Mouse (Mus musculus) MEL (cell line): ENCODE data around the gene Gamt. TPM values are rescaled to one million over a fixed set of nuclear protein-coding genes. Genes with fewer than 3 reads are reported as not detected.

Experiments
- DNase-seq: peaks from one replicate; pipeline ENCODE4 v3.0.0; 2011; ENCODE audit warnings: low read depth, low spot score
- H3K27ac ChIP-seq: 2 replicates; pipeline ENCODE4 v1.5.1; 2012; ENCODE audit warnings: low read depth, mild to moderate bottlenecking, control low read depth, low read length, moderate library complexity; ENCODE audit not compliant: control insufficient read depth
- H3K27me3 ChIP-seq, 2 experiments: fragments of 150-350 bp in 1 of 2; sonication (generic) in 1 of 2; 2 replicates each; pipeline ENCODE4 v1.6.1; 2012; ENCODE audit warnings: low read length in 2 of 2, mild to moderate bottlenecking in 2 of 2, improper control_type of control experiment in 1 of 2, moderate library complexity in 1 of 2; ENCODE audit not compliant: insufficient read depth in 2 of 2, control insufficient read depth in 1 of 2
- H3K36me3 ChIP-seq, 2 experiments: 2 replicates each; pipeline ENCODE4 v1.6.1; 2012 to 2014; ENCODE audit warnings: low read length in 2 of 2, improper control_type of control experiment in 1 of 2, inconsistent platforms in 1 of 2, mild to moderate bottlenecking in 1 of 2; ENCODE audit not compliant: insufficient read depth in 2 of 2, control insufficient read depth in 1 of 2
- H3K4me1 ChIP-seq, 2 experiments: fragments of 150-350 bp in 1 of 2; sonication (generic) in 1 of 2; 2 replicates each; pipeline ENCODE4 v1.6.1; 2012; ENCODE audit warnings: low read length in 2 of 2, improper control_type of control experiment in 1 of 2, mild to moderate bottlenecking in 1 of 2; ENCODE audit not compliant: insufficient read depth in 2 of 2, control insufficient read depth in 1 of 2
- H3K4me3 ChIP-seq, 2 experiments: fragments of 150-350 bp in 1 of 2; sonication (generic) in 1 of 2; 2 replicates each; pipeline ENCODE4 v1.5.1; 2012; ENCODE audit warnings: low read depth in 2 of 2, low read length in 2 of 2, mild to moderate bottlenecking in 2 of 2, moderate library complexity in 2 of 2, control low read depth in 1 of 2, improper control_type of control experiment in 1 of 2; ENCODE audit not compliant: control insufficient read depth in 1 of 2, insufficient read depth in 1 of 2
- H3K79me2 ChIP-seq: 2 replicates; pipeline ENCODE4 v1.6.1; 2012; ENCODE audit warnings: mild to moderate bottlenecking, low read length, moderate library complexity; ENCODE audit not compliant: control insufficient read depth, poor library complexity, insufficient read depth
- H3K9ac ChIP-seq: 2 replicates; pipeline ENCODE4 v1.6.1; 2012; ENCODE audit warnings: low read depth, mild to moderate bottlenecking, control low read depth, low read length, moderate library complexity; ENCODE audit not compliant: control insufficient read depth, poor library complexity, severe bottlenecking
- H3K9me3 ChIP-seq: fragments of 150-350 bp; sonication (generic); replicated peaks from 2 replicates; pipeline ENCODE4 v1.6.1; 2012; ENCODE audit warnings: mild to moderate bottlenecking, low read length, improper control_type of control experiment, moderate library complexity; ENCODE audit not compliant: insufficient read depth
- CTCF ChIP-seq, 3 experiments: IDR thresholded peaks in 2 of 3; conservative IDR thresholded peaks in 1 of 3; 2 replicates each; pipeline ENCODE4 v1.5.1; 2011 to 2012; ENCODE audit warnings: low read length in 3 of 3, low read depth in 2 of 3, mild to moderate bottlenecking in 2 of 3, improper control_type of control experiment in 1 of 3, inconsistent platforms in 1 of 3, mixed read lengths in 1 of 3, moderate library complexity in 1 of 3; ENCODE audit not compliant: control insufficient read depth in 1 of 3, insufficient read depth in 1 of 3, poor library complexity in 1 of 3, severe bottlenecking in 1 of 3
- EP300 ChIP-seq, 2 experiments: IDR thresholded peaks; 2 replicates each; pipeline ENCODE4 v1.6.1; 2011; ENCODE audit warnings: improper control_type of control experiment in 2 of 2, low read length in 2 of 2, low read depth in 1 of 2, mild to moderate bottlenecking in 1 of 2
- ETS1 ChIP-seq: IDR thresholded peaks from 2 replicates; pipeline ENCODE4 v1.6.1; 2012; ENCODE audit warnings: low read depth, mild to moderate bottlenecking, inconsistent platforms, low read length, improper control_type of control experiment, moderate library complexity
- GABPA ChIP-seq: IDR thresholded peaks from 2 replicates; pipeline ENCODE4 v1.6.1; 2012; ENCODE audit warnings: low read depth, mild to moderate bottlenecking, inconsistent platforms, low read length, improper control_type of control experiment, moderate library complexity
- GATA1 ChIP-seq: IDR thresholded peaks from 2 replicates; pipeline ENCODE4 v1.6.1; 2011; ENCODE audit warnings: low read depth, low read length, improper control_type of control experiment
- HCFC1 ChIP-seq: IDR thresholded peaks from 2 replicates; pipeline ENCODE4 v1.6.1; 2012; ENCODE audit warnings: low read depth, mild to moderate bottlenecking, inconsistent platforms, low read length, improper control_type of control experiment, moderate library complexity
- MAFK ChIP-seq: IDR thresholded peaks from 2 replicates; pipeline ENCODE4 v1.6.1; 2011; ENCODE audit warnings: low read depth, mild to moderate bottlenecking, low read length, improper control_type of control experiment, borderline replicate concordance
- MAZ ChIP-seq: IDR thresholded peaks from 2 replicates; pipeline ENCODE4 v1.6.1; 2012; ENCODE audit warnings: low read depth, mild to moderate bottlenecking, inconsistent platforms, low read length, improper control_type of control experiment
- MYC ChIP-seq: IDR thresholded peaks from 2 replicates; pipeline ENCODE4 v1.6.1; 2011; ENCODE audit warnings: low read depth, mild to moderate bottlenecking, low read length, improper control_type of control experiment, moderate library complexity
- NRF1 ChIP-seq: IDR thresholded peaks from 2 replicates; pipeline ENCODE4 v1.6.1; 2014; ENCODE audit warnings: low read depth, mild to moderate bottlenecking, inconsistent platforms, low read length, improper control_type of control experiment, moderate library complexity; ENCODE audit not compliant: poor library complexity, insufficient read depth, severe bottlenecking
- POLR2A ChIP-seq, 2 experiments: IDR thresholded peaks; 2 replicates each; pipeline ENCODE4 v1.6.1; 2011 to 2012; ENCODE audit warnings: low read length in 2 of 2, mild to moderate bottlenecking in 2 of 2, control low read depth in 1 of 2, improper control_type of control experiment in 1 of 2, low read depth in 1 of 2, moderate library complexity in 1 of 2; ENCODE audit not compliant: control insufficient read depth in 1 of 2, insufficient read depth in 1 of 2, poor library complexity in 1 of 2
- POLR2AphosphoS5 ChIP-seq: IDR thresholded peaks from 2 replicates; pipeline ENCODE4 v1.6.1; 2012; ENCODE audit warnings: low read depth, borderline replicate concordance, mild to moderate bottlenecking, inconsistent platforms, low read length, moderate library complexity, mixed read lengths
- RAD21 ChIP-seq: IDR thresholded peaks from 2 replicates; pipeline ENCODE4 v1.6.1; 2011; ENCODE audit warnings: mild to moderate bottlenecking, low read depth, low read length, improper control_type of control experiment
- RCOR1 ChIP-seq: IDR thresholded peaks from 2 replicates; pipeline ENCODE4 v1.6.1; 2012; ENCODE audit warnings: low read depth, mild to moderate bottlenecking, inconsistent platforms, low read length, improper control_type of control experiment
- SIN3A ChIP-seq: IDR thresholded peaks from 2 replicates; pipeline ENCODE4 v1.6.1; 2012; ENCODE audit warnings: low read length, improper control_type of control experiment, inconsistent platforms
- SMC3 ChIP-seq: IDR thresholded peaks from 2 replicates; pipeline ENCODE4 v1.6.1; 2011; ENCODE audit warnings: low read depth, low read length, improper control_type of control experiment
- UBTF ChIP-seq: IDR thresholded peaks from 2 replicates; pipeline ENCODE4 v1.6.1; 2012; ENCODE audit warnings: low read depth, mild to moderate bottlenecking, inconsistent platforms, low read length, improper control_type of control experiment, moderate library complexity, borderline replicate concordance; ENCODE audit not compliant: insufficient read depth
- ZC3H11A ChIP-seq: IDR thresholded peaks from 2 replicates; pipeline ENCODE4 v1.6.1; 2012; ENCODE audit warnings: low read depth, mild to moderate bottlenecking, inconsistent platforms, low read length, improper control_type of control experiment
- polyA plus RNA-seq, 2 experiments: library from polyadenylated mRNA; stranded (reverse) in 1 of 2; unstranded in 1 of 2; fragments of >175 nt in 1 of 2; fragments of >200 nt in 1 of 2; gene quantifications; 2 replicates each; pipeline versions ENCODE4 v1.2.1 to v1.2.4; 2012; ENCODE audit warnings: low replicate concordance in 2 of 2, low read depth in 1 of 2; ENCODE audit not compliant: insufficient read length in 2 of 2, insufficient read depth in 1 of 2, missing spikeins in 1 of 2
- total RNA-seq: library from RNA; depleted of rRNA; stranded (reverse); fragments of 300-350 nt; gene quantifications from 2 replicates; pipeline ENCODE4 v1.2.3, GENCODE M21; 2012

Gamt gene
- total and polyA plus RNA-seq, 3 experiments = 6.0 to 8.4 TPM; not detected in 1

DNA sequence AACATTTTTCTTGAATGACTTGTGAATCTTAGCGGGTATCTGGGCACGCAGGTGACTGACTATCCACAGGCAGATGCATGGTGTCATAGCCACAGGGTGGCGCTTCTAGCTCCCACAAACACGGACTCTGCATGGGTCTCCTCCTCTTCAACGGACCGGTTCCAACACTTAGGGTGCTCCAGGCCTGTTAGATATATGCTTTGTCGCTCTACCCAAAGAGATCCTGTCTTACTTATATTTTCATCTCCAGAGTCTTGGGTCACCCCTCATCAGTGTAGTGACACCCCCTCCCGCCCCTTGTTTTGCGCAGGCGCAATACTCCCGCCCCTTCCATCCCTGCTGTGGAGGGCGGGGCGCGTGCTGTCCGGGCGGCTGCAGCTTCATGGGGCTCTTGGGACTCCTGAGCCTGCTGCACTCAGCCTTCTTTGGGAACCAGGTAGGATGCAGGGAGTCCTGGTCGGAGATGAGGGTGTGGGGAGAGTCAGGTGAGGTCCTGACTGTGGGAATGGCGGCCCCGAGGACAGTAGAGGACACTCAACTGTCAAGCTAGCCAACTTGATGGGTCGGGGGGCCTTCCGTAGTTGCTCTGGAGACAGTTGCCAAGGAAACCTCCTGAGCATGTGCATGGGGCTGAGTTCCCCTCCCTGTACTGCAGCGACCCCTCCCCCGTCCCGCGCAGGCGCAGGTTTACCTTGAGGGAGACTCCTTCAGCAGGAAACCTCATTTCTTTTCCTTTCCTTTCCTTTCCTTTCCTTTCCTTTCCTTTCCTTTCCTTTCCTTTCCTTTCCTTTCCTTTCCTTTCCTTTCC lies 35.0 kb upstream of the Gamt start, which contains the start of gene Apc2:
Gene Apc2 (plus strand): TSS at position 360 of the 808 bp plus-strand sequence.
- Histone ChIP-seq H3K27ac (0 out of 2 replicates have a peak within 1 kb of the TSS, but pooled peaks have one; percentile 1), H3K36me3 (peaks cover 6 to 9% of the 10 kb centered on the region in 2 experiments; a peak in 3 of 4 replicates), H3K4me1 (peaks cover 0 to 23% of the 10 kb centered on the region in 2 experiments; a peak in 2 of 4 replicates), H3K4me3 (no peak within 1 kb of the TSS; a peak in 1 of 4 replicates), H3K9me3 (no peaks in the 10 kb centered on the region), H3K79me2 (peaks cover 19% of the 10 kb centered on the region), H3K27me3 (no peaks in the 10 kb centered on the region), H3K9ac (peak within 1 kb of the TSS; percentile 98; the same call in 1 of the 2 replicates)
- TF ChIP-seq RCOR1 = no peak
- TF ChIP-seq NRF1 = peak; percentile 53; the same call in 1 of the 2 replicates
- no peak for TF ChIP-seq GABPA
- no peak for TF ChIP-seq POLR2AphosphoS5
- no peak for TF ChIP-seq POLR2A (IDR thresholded peaks at IDR 0.05; ENCODE audit: control insufficient read depth in 1 of 2, insufficient read depth in 1 of 2, low read depth in 1 of 2, low read length in 2 of 2, poor library complexity in 1 of 2)
- peak; percentile 50; the same call in 1 of the 2 replicates for TF ChIP-seq MYC
- no peak for TF ChIP-seq ETS1
- TF ChIP-seq ZC3H11A = peak; percentile 37; the same call in 1 of the 2 replicates
- peak; percentile 62; the same call in 1 of the 2 replicates for TF ChIP-seq SIN3A
- TF ChIP-seq HCFC1 = no peak
- TF ChIP-seq RAD21 = peak; percentile 48
- TF ChIP-seq GATA1 = no peak
- peak; percentile 53 to 77 (median 76) for TF ChIP-seq CTCF (IDR thresholded peaks at IDR 0.05 in 2 of 3, conservative IDR thresholded peaks at IDR 0.05 in 1 of 3; ENCODE audit: control insufficient read depth in 1 of 3, insufficient read depth in 1 of 3, low read depth in 2 of 3, low read length in 3 of 3, poor library complexity in 1 of 3, severe bottlenecking in 1 of 3)
- no peak for TF ChIP-seq EP300 (IDR thresholded peaks at IDR 0.05; ENCODE audit: low read depth in 1 of 2, low read length in 2 of 2)
- no peak for TF ChIP-seq MAFK
- 0 out of 2 replicates have a peak, but pooled peaks have one; percentile 23 for TF ChIP-seq MAZ
- no peak for TF ChIP-seq UBTF
- peak; percentile 81 for TF ChIP-seq SMC3
- DNase-seq = peak; percentile 84
